Mouse (Mus musculus) lung, postnatal 0 days (tissue): ENCODE data around the gene Pced1b.

ENCODE experiments used
- CTCF ChIP-seq: IDR thresholded peaks from 2 replicates; pipeline ENCODE4 v1.5.1; 2016; ENCODE audit warnings: antibody characterized with exemption, mild to moderate bottlenecking
- EP300 ChIP-seq: IDR thresholded peaks from 2 replicates; pipeline ENCODE4 v1.6.1; 2016; ENCODE audit warnings: antibody characterized with exemption, mild to moderate bottlenecking, control low read depth

GRCm38 (mm10) chr15:97412308-97412707 is 165.4 kb downstream of the Pced1b start:
- no peak for TF ChIP-seq CTCF
- no peak for TF ChIP-seq EP300
